Mouse (Mus musculus) liver, adult 2 months (tissue): Measurements from ENCODE around the gene Prm3. TPM values are rescaled to one million over a fixed set of nuclear protein-coding genes. Genes with fewer than 3 reads are reported as not detected.

Source experiments
- DNase-seq: peaks from one replicate; pipeline ENCODE4 v3.0.0-alpha.2; 2011; ENCODE audit warnings: low read depth, low spot score; ENCODE audit errors: extremely low read depth
- H3K27ac ChIP-seq: fragments of 200-500 bp; replicated peaks from 2 replicates; pipeline ENCODE4 v1.5.1; 2012; ENCODE audit warnings: low read depth, mild to moderate bottlenecking, control low read depth, inconsistent platforms, low read length; ENCODE audit not compliant: insufficient read depth
- H3K27me3 ChIP-seq: fragments of 200-500 bp; 2 replicates; pipeline ENCODE4 v1.6.1; 2012; ENCODE audit warnings: mild to moderate bottlenecking, moderate library complexity, low read length, inconsistent platforms; ENCODE audit not compliant: control insufficient read depth, insufficient read depth
- H3K36me3 ChIP-seq: fragments of 200-500 bp; 2 replicates; pipeline ENCODE4 v1.6.1; 2012; ENCODE audit warnings: low read length, inconsistent platforms; ENCODE audit not compliant: control insufficient read depth, insufficient read depth
- H3K4me1 ChIP-seq: fragments of 200-500 bp; 2 replicates; pipeline ENCODE4 v1.6.1; 2011; ENCODE audit warnings: low read length; ENCODE audit not compliant: control insufficient read depth, insufficient read depth
- H3K4me3 ChIP-seq: fragments of 200-500 bp; 2 replicates; pipeline ENCODE4 v1.5.1; 2011; ENCODE audit warnings: low read depth, mild to moderate bottlenecking, control low read depth, low read length, moderate library complexity; ENCODE audit not compliant: insufficient read depth
- H3K79me2 ChIP-seq: fragments of 200-500 bp; 2 replicates; pipeline ENCODE4 v1.6.1; 2012; ENCODE audit warnings: inconsistent platforms, mild to moderate bottlenecking, low read length, moderate library complexity; ENCODE audit not compliant: control insufficient read depth, insufficient read depth
- H3K9ac ChIP-seq: fragments of 200-500 bp; 2 replicates; pipeline ENCODE4 v1.6.1; 2012; ENCODE audit warnings: low read depth, mild to moderate bottlenecking, control low read depth, inconsistent platforms, low read length
- CTCF ChIP-seq: fragments of 200-500 bp; IDR thresholded peaks from 2 replicates; pipeline ENCODE4 v1.5.1; 2011; ENCODE audit warnings: low read depth, low read length, control low read depth
- POLR2A ChIP-seq: fragments of 200-500 bp; IDR thresholded peaks from 2 replicates; pipeline ENCODE4 v1.6.1; 2011; ENCODE audit warnings: low read length, control low read depth; ENCODE audit not compliant: insufficient read depth; ENCODE audit errors: extremely low read depth
- WGBS: fragments of 180-500 bp; shearing (Covaris S2); methylation state at CpG from one replicate; pipeline ENCODE4 v1.1.7; 2018; 5-methylcytosine and 5-hydroxymethylcytosine counted together
- polyA plus RNA-seq: library from polyadenylated mRNA; depleted of rRNA; stranded (reverse); fragments of >200 nt; gene quantifications from 2 replicates; pipeline ENCODE4 v1.2.3, GENCODE M21; 2012
- total RNA-seq: library from RNA; depleted of rRNA; stranded (reverse); fragments of >200 nt; gene quantifications from 2 replicates; pipeline ENCODE4 v1.2.3, GENCODE M21; 2014

Gene Prm3
- total and polyA plus RNA-seq, 2 experiments, result not detected

- no peak overlapping the region for H3K27ac ChIP-seq
- 0 out of 2 replicates have a peak, but pooled peaks cover 5% of the 10 kb centered on the region for H3K27me3 ChIP-seq
- H3K79me2 ChIP-seq, result no peaks in the 10 kb centered on the region
- WGBS, result 89% methylated on average over 9 of the region's 9 CpGs
- DNase-seq, result no peak
- no peak overlapping the region for H3K4me3 ChIP-seq
- TF ChIP-seq POLR2A (no peak), CTCF (no peak)
- H3K9ac ChIP-seq, result no peak overlapping the region
- no peaks in the 10 kb centered on the region for H3K4me1 ChIP-seq
- H3K36me3 ChIP-seq, result no peaks in the 10 kb centered on the region
These were observed 8.8 kb downstream of the Prm3 start for GRCm38 (mm10) chr16:10781862-10782371.

- WGBS, result 88% methylated on average over 5 of the region's 5 CpGs
- no peaks in the 10 kb centered on the region for H3K4me1 ChIP-seq
- TF ChIP-seq CTCF, result no peak
- TF ChIP-seq POLR2A, result no peak
- H3K4me3 ChIP-seq, result no peak overlapping the region
- no peaks in the 10 kb centered on the region for H3K79me2 ChIP-seq
- H3K9ac ChIP-seq, result no peak overlapping the region
- no peak overlapping the region for H3K27ac ChIP-seq
- DNase-seq, result no peak
- H3K27me3 ChIP-seq, result 0 out of 2 replicates have a peak, but pooled peaks cover 5% of the 10 kb centered on the region
- H3K36me3 ChIP-seq, result no peaks in the 10 kb centered on the region
These were observed 10.0 kb downstream of the Prm3 start for GRCm38 (mm10) chr16:10780631-10781120.

GRCm38 (mm10) chr16:10777579-10778160, 13.0 kb downstream of the Prm3 start:
- Histone ChIP-seq H3K27me3 (no peaks in the 10 kb centered on the region), H3K9ac (no peak overlapping the region), H3K36me3 (no peaks in the 10 kb centered on the region), H3K27ac (no peak overlapping the region), H3K79me2 (no peaks in the 10 kb centered on the region), H3K4me1 (no peaks in the 10 kb centered on the region), H3K4me3 (no peak overlapping the region)
- WGBS, result 41% methylated on average over 5 of the region's 5 CpGs
- peak; percentile 9 for DNase-seq
- TF ChIP-seq CTCF, result no peak
- TF ChIP-seq POLR2A, result no peak

- DNase-seq, result no peak
- no peak overlapping the region for H3K27ac ChIP-seq
- H3K27me3 ChIP-seq, result no peaks in the 10 kb centered on the region
- no peak overlapping the region for H3K4me3 ChIP-seq
- TF ChIP-seq CTCF (no peak), POLR2A (no peak)
- no peak overlapping the region for H3K9ac ChIP-seq
- H3K36me3 ChIP-seq, result no peaks in the 10 kb centered on the region
- WGBS, result 70% methylated on average over 7 of the region's 7 CpGs
- no peaks in the 10 kb centered on the region for H3K4me1 ChIP-seq
- H3K79me2 ChIP-seq, result no peaks in the 10 kb centered on the region
These were observed 14.4 kb downstream of the Prm3 start for GRCm38 (mm10) chr16:10776322-10776721.

- DNase-seq, result no peak
- WGBS, result 55% methylated on average over 4 of the region's 4 CpGs
- Histone ChIP-seq H3K9ac (no peak overlapping the region), H3K4me1 (no peaks in the 10 kb centered on the region), H3K36me3 (no peaks in the 10 kb centered on the region), H3K4me3 (no peak overlapping the region), H3K27me3 (no peaks in the 10 kb centered on the region), H3K27ac (no peak overlapping the region), H3K79me2 (no peaks in the 10 kb centered on the region)
- TF ChIP-seq POLR2A, result no peak
- TF ChIP-seq CTCF, result no peak
These were observed 16.0 kb downstream of the Prm3 start for GRCm38 (mm10) chr16:10774726-10775125.

- DNase-seq, result no peak
- no peaks in the 10 kb centered on the region for H3K4me1 ChIP-seq
- H3K4me3 ChIP-seq, result no peak overlapping the region
- H3K9ac ChIP-seq, result no peak overlapping the region
- no peaks in the 10 kb centered on the region for H3K79me2 ChIP-seq
- TF ChIP-seq POLR2A (no peak), CTCF (no peak)
- H3K36me3 ChIP-seq, result no peaks in the 10 kb centered on the region
- no peak overlapping the region for H3K27ac ChIP-seq
- H3K27me3 ChIP-seq, result no peaks in the 10 kb centered on the region
- 96% methylated on average over 8 of the region's 8 CpGs for WGBS
These were observed 17.2 kb downstream of the Prm3 start for GRCm38 (mm10) chr16:10773543-10773942.
